Mouse (Mus musculus) heart, postnatal 0 days (tissue): ENCODE results near the gene Tcf12. TPM values are rescaled to one million over a fixed set of nuclear protein-coding genes. Genes with fewer than 3 reads are reported as not detected.

Source experiments
- ATAC-seq: fragments of 200-750 bp; cut with Nextera tagmentation; 2 replicates; pipeline ENCODE4 v1.8.0; 2017; ENCODE audit warnings: low read depth, moderate number of reproducible peaks, moderate library complexity; ENCODE audit not compliant: insufficient read depth
- DNase-seq: peaks from one replicate; pipeline ENCODE4 v3.0.0-alpha.2; 2016; ENCODE audit warnings: low spot score
- H3K27ac ChIP-seq: fragments of 300-500 bp; sonication (generic); 2 replicates; pipeline ENCODE4 v1.5.1; 2014; ENCODE audit warnings: low read depth, mild to moderate bottlenecking
- H3K27me3 ChIP-seq: fragments of 300-500 bp; sonication (generic); 2 replicates; pipeline ENCODE4 v1.6.1; 2014; ENCODE audit warnings: low read length, mixed read lengths; ENCODE audit not compliant: control insufficient read depth, insufficient read depth
- H3K36me3 ChIP-seq: fragments of 300-500 bp; sonication (generic); replicated peaks from 2 replicates; pipeline ENCODE4 v1.6.1; 2014; ENCODE audit warnings: low read length, mixed read lengths; ENCODE audit not compliant: control insufficient read depth, insufficient read depth
- H3K4me1 ChIP-seq: fragments of 300-500 bp; sonication (generic); 2 replicates; pipeline ENCODE4 v1.6.1; 2014; ENCODE audit warnings: antibody characterized with exemption; ENCODE audit not compliant: control insufficient read depth, insufficient read depth
- H3K4me2 ChIP-seq: fragments of 300-500 bp; sonication (generic); 2 replicates; pipeline ENCODE4 v1.6.1; 2014; ENCODE audit warnings: low read depth, mild to moderate bottlenecking, low read length, moderate library complexity
- H3K4me3 ChIP-seq: fragments of 300-500 bp; sonication (generic); 2 replicates; pipeline ENCODE4 v1.5.1; 2014; ENCODE audit warnings: low read depth, low read length
- H3K9ac ChIP-seq: fragments of 300-500 bp; sonication (generic); replicated peaks from 2 replicates; pipeline ENCODE4 v1.6.1; 2014; ENCODE audit warnings: low read depth, low read length, mixed read lengths
- H3K9me3 ChIP-seq: fragments of 300-500 bp; sonication (generic); replicated peaks from 2 replicates; pipeline ENCODE4 v1.6.1; 2016; ENCODE audit warnings: low read length; ENCODE audit not compliant: control insufficient read depth
- CTCF ChIP-seq: IDR thresholded peaks from 2 replicates; pipeline ENCODE4 v1.5.1; 2016; ENCODE audit warnings: antibody characterized with exemption, control low read depth, low read depth
- EP300 ChIP-seq: IDR thresholded peaks from 2 replicates; pipeline ENCODE4 v1.6.1; 2016; ENCODE audit warnings: antibody characterized with exemption, low read depth
- WGBS: fragments of 180-500 bp; shearing (Covaris S2); extraction: QIAGEN DNeasy Blood & Tissue Kit; methylation state at CpG from one replicate; pipeline ENCODE4 v1.1.7; 2014; 5-methylcytosine and 5-hydroxymethylcytosine counted together
- polyA plus RNA-seq: library from polyadenylated mRNA; unstranded; fragments of >200 nt; fragmentation: Nextera tagmentation; extraction: Ambion mirVana; gene quantifications from 2 replicates; pipeline ENCODE4 v1.2.1, GENCODE M21; 2015
- total RNA-seq: library from RNA; depleted of rRNA; stranded (reverse); fragments of >200 nt; gene quantifications from 2 replicates; pipeline ENCODE4 v1.2.3, GENCODE M21; 2014; ENCODE audit warnings: low replicate concordance

The Tcf12 gene
- total and polyA plus RNA-seq, 2 experiments from 2014 or later, result 14.3 to 69.4 TPM

GRCm38 (mm10) chr9:72084131-72084530 is 27.5 kb downstream of the Tcf12 start:
- H3K4me2 ChIP-seq, result no peak overlapping the region
- no peaks in the 10 kb centered on the region for H3K36me3 ChIP-seq
- TF ChIP-seq EP300 (no peak), CTCF (no peak)
- H3K9me3 ChIP-seq, result no peaks in the 10 kb centered on the region
- H3K27me3 ChIP-seq, result no peaks in the 10 kb centered on the region
- H3K9ac ChIP-seq, result no peak overlapping the region
- DNase-seq (peak; percentile 21), ATAC-seq (no peak)
- no peak overlapping the region for H3K4me3 ChIP-seq
- H3K27ac ChIP-seq, result no peak overlapping the region
- no peaks in the 10 kb centered on the region; the same call in 1 of the 2 replicates for H3K4me1 ChIP-seq

GRCm38 (mm10) chr9:72076158-72076557 is 35.5 kb downstream of the Tcf12 start:
- H3K9ac ChIP-seq, result no peak overlapping the region

GRCm38 (mm10) chr9:72066151-72066550 is 45.5 kb downstream of the Tcf12 start:
- TF ChIP-seq EP300 (no peak), CTCF (no peak)
- ATAC-seq, result no peak
- H3K4me3 ChIP-seq, result no peak overlapping the region
- H3K4me2 ChIP-seq, result no peak overlapping the region
- H3K9ac ChIP-seq, result no peak overlapping the region
- H3K27ac ChIP-seq, result no peak overlapping the region
- no peak for DNase-seq
- no peaks in the 10 kb centered on the region for H3K27me3 ChIP-seq
- no peaks in the 10 kb centered on the region for H3K9me3 ChIP-seq
- no peaks in the 10 kb centered on the region for H3K4me1 ChIP-seq
- peaks cover 3% of the 10 kb centered on the region; the same call in 1 of the 2 replicates for H3K36me3 ChIP-seq

More at GRCm38 (mm10) chr9:72076158-72076557, 35.5 kb downstream of the Tcf12 start:
- Histone ChIP-seq H3K27me3 (no peaks in the 10 kb centered on the region), H3K4me2 (no peak overlapping the region), H3K36me3 (no peaks in the 10 kb centered on the region), H3K4me1 (peaks cover 10% of the 10 kb centered on the region; the same call in 1 of the 2 replicates), H3K9me3 (no peaks in the 10 kb centered on the region), H3K27ac (peak overlapping the region; percentile 20; the same call in 1 of the 2 replicates), H3K4me3 (no peak overlapping the region)
- TF ChIP-seq EP300 (no peak), CTCF (no peak)
- ATAC-seq (no peak), DNase-seq (no peak)

- H3K9me3 ChIP-seq, result no peaks in the 10 kb centered on the region
Measured at GRCm38 (mm10) chr9:72053144-72053543, 58.5 kb downstream of the Tcf12 start.

GRCm38 (mm10) chr9:72040156-72040555 is 71.5 kb downstream of the Tcf12 start:
- Histone ChIP-seq H3K36me3 (no peaks in the 10 kb centered on the region), H3K4me1 (peaks cover 6% of the 10 kb centered on the region; the same call in 1 of the 2 replicates), H3K4me2 (no peak overlapping the region), H3K27me3 (no peaks in the 10 kb centered on the region), H3K4me3 (no peak overlapping the region), H3K9ac (no peak overlapping the region), H3K9me3 (no peaks in the 10 kb centered on the region), H3K27ac (no peak overlapping the region)
- no peak for ATAC-seq
- no peak for DNase-seq
- TF ChIP-seq CTCF (no peak), EP300 (no peak)

More at GRCm38 (mm10) chr9:72053144-72053543, 58.5 kb downstream of the Tcf12 start:
- ATAC-seq (no peak), DNase-seq (no peak)
- Histone ChIP-seq H3K27ac (no peak overlapping the region), H3K4me2 (no peak overlapping the region), H3K36me3 (no peaks in the 10 kb centered on the region), H3K4me1 (no peaks in the 10 kb centered on the region), H3K4me3 (no peak overlapping the region), H3K9ac (no peak overlapping the region), H3K27me3 (no peaks in the 10 kb centered on the region)
- 87% methylated on average over 3 of the region's 3 CpGs for WGBS
- TF ChIP-seq CTCF, result no peak
- no peak for TF ChIP-seq EP300

GRCm38 (mm10) chr9:72039369-72039768 is 72.3 kb downstream of the Tcf12 start:
- 93% methylated on average over 2 of the region's 2 CpGs for WGBS
- Histone ChIP-seq H3K9me3 (no peaks in the 10 kb centered on the region), H3K27ac (no peak overlapping the region), H3K36me3 (no peaks in the 10 kb centered on the region), H3K4me3 (no peak overlapping the region), H3K4me2 (no peak overlapping the region), H3K27me3 (no peaks in the 10 kb centered on the region), H3K9ac (no peak overlapping the region), H3K4me1 (peaks cover 6% of the 10 kb centered on the region; the same call in 1 of the 2 replicates)
- TF ChIP-seq EP300 (no peak), CTCF (no peak)
- DNase-seq (no peak), ATAC-seq (no peak)
